Mouse (Mus musculus) adrenal gland, postnatal 4 days (tissue): ENCODE results near the gene Itga11. TPM values are rescaled to one million over a fixed set of nuclear protein-coding genes. Genes with fewer than 3 reads are reported as not detected.
"Not testable (repeated sequence)": the region's sequence is repeated elsewhere in the genome, so short reads cannot be mapped to it uniquely, and the experiment has no call there.

Experiments used
- DNase-seq, 2 experiments: peaks; one replicate each; pipeline ENCODE4 v3.0.0; 2021 to 2022; ENCODE audit warnings: low spot score in 2 of 2, mixed read lengths in 2 of 2
- total RNA-seq, 2 experiments: library from RNA; stranded (reverse); gene quantifications; 2 replicates each; pipeline ENCODE4 v1.2.3; 2021

Itga11 gene
- total RNA-seq, 2 experiments from 2014 or later = 2.3 to 2.9 TPM

GRCm38 (mm10) chr9:62758288-62758687 is 80.7 kb downstream of the Itga11 start:
- no peak for DNase-seq

- DNase-seq = no peak
These were observed 82.0 kb downstream of the Itga11 start for GRCm38 (mm10) chr9:62759601-62760000.

GRCm38 (mm10) chr9:62763478-62763877 is 85.9 kb downstream of the Itga11 start:
- DNase-seq = no peak

GRCm38 (mm10) chr9:62765346-62765745 is 87.7 kb downstream of the Itga11 start:
- DNase-seq = no peak

GRCm38 (mm10) chr9:62767464-62767863 is 89.8 kb downstream of the Itga11 start:
- DNase-seq = no peak

GRCm38 (mm10) chr9:62768361-62768760 is 90.7 kb downstream of the Itga11 start:
- DNase-seq = no peak

- DNase-seq = no peak
These were observed 95.1 kb downstream of the Itga11 start for GRCm38 (mm10) chr9:62772746-62773145.

- DNase-seq = no peak
These were observed 97.8 kb downstream of the Itga11 start for GRCm38 (mm10) chr9:62775464-62775863.

- no peak for DNase-seq
These were observed 99.8 kb downstream of the Itga11 start for GRCm38 (mm10) chr9:62777461-62777860.

GRCm38 (mm10) chr9:62778721-62779120 is 101.1 kb downstream of the Itga11 start:
- DNase-seq = no peak

GRCm38 (mm10) chr9:62781965-62782364 is 104.3 kb downstream of the Itga11 start:
- DNase-seq = no peak

- peak in 1 of 2 experiments; percentile 26 for DNase-seq
These were observed 105.6 kb downstream of the Itga11 start for GRCm38 (mm10) chr9:62782976-62783781.

- no peak for DNase-seq
These were observed 106.6 kb downstream of the Itga11 start for GRCm38 (mm10) chr9:62784233-62784632.

- no peak for DNase-seq
These were observed 109.1 kb downstream of the Itga11 start for GRCm38 (mm10) chr9:62786721-62787120.

- no peak for DNase-seq
These were observed 112.2 kb downstream of the Itga11 start for GRCm38 (mm10) chr9:62789856-62790255.

- DNase-seq = not testable (repeated sequence)
These were observed 121.6 kb downstream of the Itga11 start for GRCm38 (mm10) chr9:62799218-62799617.

- no peak for DNase-seq
These were observed 132.5 kb downstream of the Itga11 start for GRCm38 (mm10) chr9:62810095-62810494.

GRCm38 (mm10) chr9:62810543-62811515 is 133.2 kb downstream of the Itga11 start:
- no peak for DNase-seq

- DNase-seq = peak; percentile 70 to 82
These were observed 134.0 kb downstream of the Itga11 start, which contains the start of gene Fem1b for GRCm38 (mm10) chr9:62811516-62812121. TSS of gene Fem1b (minus strand) at chr9:62811934.

- no peak for DNase-seq
These were observed 134.8 kb downstream of the Itga11 start for GRCm38 (mm10) chr9:62812216-62813049.
